Mouse (Mus musculus) forebrain, postnatal 0 days (tissue): ENCODE data around the gene Gpr22. TPM values are rescaled to one million over a fixed set of nuclear protein-coding genes. Genes with fewer than 3 reads are reported as not detected.

ENCODE experiments used
- ATAC-seq: fragments of 200-750 bp; cut with Nextera tagmentation; 2 replicates; pipeline ENCODE4 v1.8.0; 2017; ENCODE audit warnings: mild to moderate bottlenecking, moderate library complexity
- DNase-seq: peaks from one replicate; pipeline ENCODE4 v3.0.0-alpha.2; 2015
- H3K27ac ChIP-seq: fragments of 300-500 bp; sonication (generic); 2 replicates; pipeline ENCODE4 v1.5.1; 2014; ENCODE audit warnings: low read depth, mild to moderate bottlenecking, antibody characterized with exemption, low read length, moderate library complexity, mixed read lengths
- H3K27me3 ChIP-seq: fragments of 300-500 bp; sonication (generic); 2 replicates; pipeline ENCODE4 v1.6.1; 2014; ENCODE audit warnings: mild to moderate bottlenecking, low read length, mixed read lengths; ENCODE audit not compliant: insufficient read depth
- H3K36me3 ChIP-seq: fragments of 300-500 bp; sonication (generic); 2 replicates; pipeline ENCODE4 v1.6.1; 2014; ENCODE audit warnings: mild to moderate bottlenecking, moderate library complexity; ENCODE audit not compliant: insufficient read depth
- H3K4me1 ChIP-seq: fragments of 300-500 bp; sonication (generic); 2 replicates; pipeline ENCODE4 v1.6.1; 2014; ENCODE audit warnings: antibody characterized with exemption; ENCODE audit not compliant: insufficient read depth
- H3K4me2 ChIP-seq: fragments of 300-500 bp; sonication (generic); 2 replicates; pipeline ENCODE4 v1.6.1; 2014; ENCODE audit warnings: low read depth, mild to moderate bottlenecking, moderate library complexity
- H3K4me3 ChIP-seq: fragments of 300-500 bp; sonication (generic); 2 replicates; pipeline ENCODE4 v1.5.1; 2014; ENCODE audit warnings: low read depth, low read length, mixed read lengths
- H3K9ac ChIP-seq: fragments of 300-500 bp; sonication (generic); 2 replicates; pipeline ENCODE4 v1.6.1; 2014; ENCODE audit warnings: mild to moderate bottlenecking
- H3K9me3 ChIP-seq: fragments of 300-500 bp; sonication (generic); 2 replicates; pipeline ENCODE4 v1.6.1; 2016; ENCODE audit warnings: low read length
- CTCF ChIP-seq: sonication (generic); IDR thresholded peaks from 2 replicates; pipeline ENCODE4 v1.5.1; 2016; ENCODE audit warnings: antibody characterized with exemption, control low read depth, low read depth
- WGBS: fragments of 180-500 bp; shearing (Covaris S2); extraction: QIAGEN DNeasy Blood & Tissue Kit; methylation state at CpG from one replicate; pipeline ENCODE4 v1.1.7; 2014; 5-methylcytosine and 5-hydroxymethylcytosine counted together
- polyA plus RNA-seq: library from polyadenylated mRNA; unstranded; fragments of >200 nt; fragmentation: Nextera tagmentation; extraction: Ambion mirVana; gene quantifications from 2 replicates; pipeline ENCODE4 v1.2.1, GENCODE M21; 2015
- total RNA-seq: library from RNA; depleted of rRNA; stranded (reverse); fragments of >200 nt; gene quantifications from 2 replicates; pipeline ENCODE4 v1.2.3, GENCODE M21; 2014

Gpr22 gene
- total and polyA plus RNA-seq, 2 experiments from 2014 or later, result 13.3 to 17.2 TPM

- Histone ChIP-seq H3K4me3 (no peak overlapping the region), H3K4me1 (no peaks in the 10 kb centered on the region), H3K36me3 (no peaks in the 10 kb centered on the region), H3K27ac (no peak overlapping the region), H3K9ac (no peak overlapping the region), H3K27me3 (no peaks in the 10 kb centered on the region), H3K9me3 (no peaks in the 10 kb centered on the region), H3K4me2 (peak overlapping the region; percentile 3; the same call in 1 of the 2 replicates)
- DNase-seq, result peak; percentile 7
- no peak for TF ChIP-seq CTCF
- ATAC-seq, result no peak
- 78% methylated on average over 6 of the region's 6 CpGs for WGBS
Measured at GRCm38 (mm10) chr12:31709665-31710064, 4.1 kb downstream of the Gpr22 start.

- no peak overlapping the region for H3K4me3 ChIP-seq
- H3K36me3 ChIP-seq, result no peaks in the 10 kb centered on the region
- no peak overlapping the region for H3K4me2 ChIP-seq
- no peak overlapping the region for H3K27ac ChIP-seq
- TF ChIP-seq CTCF, result no peak
- WGBS, result 59% methylated on average over 1 of the region's 1 CpGs
- no peak overlapping the region for H3K9ac ChIP-seq
- no peaks in the 10 kb centered on the region for H3K4me1 ChIP-seq
- no peaks in the 10 kb centered on the region for H3K9me3 ChIP-seq
- no peak for ATAC-seq
- no peaks in the 10 kb centered on the region for H3K27me3 ChIP-seq
- no peak for DNase-seq
Measured at GRCm38 (mm10) chr12:31707531-31707930, 6.2 kb downstream of the Gpr22 start.

DNA sequence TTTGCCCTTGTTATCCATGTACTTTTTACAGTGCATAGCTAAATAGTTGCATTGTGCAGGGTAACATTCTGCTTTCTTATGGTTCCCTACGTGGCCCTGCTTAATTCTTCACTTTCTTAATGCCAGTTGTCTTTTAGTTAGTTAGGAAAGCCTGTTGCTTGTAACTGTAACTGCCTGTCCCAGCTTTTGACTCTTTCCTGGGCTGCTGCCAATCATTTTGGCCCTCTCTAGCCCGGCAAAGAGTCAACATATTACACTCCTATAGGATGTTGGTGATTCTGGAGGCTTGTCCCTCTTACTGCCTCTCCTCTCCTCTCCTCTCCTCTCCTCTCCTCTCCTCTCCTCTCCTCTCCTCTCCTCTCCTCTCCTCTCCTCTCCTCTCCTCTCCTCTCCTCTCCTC lies 7.6 kb downstream of the Gpr22 start:
- Histone ChIP-seq H3K27me3 (no peaks in the 10 kb centered on the region), H3K4me2 (no peak overlapping the region), H3K9ac (no peak overlapping the region), H3K36me3 (no peaks in the 10 kb centered on the region), H3K27ac (no peak overlapping the region), H3K9me3 (no peaks in the 10 kb centered on the region), H3K4me3 (no peak overlapping the region), H3K4me1 (no peaks in the 10 kb centered on the region)
- WGBS, result 49% methylated on average over 2 of the region's 2 CpGs
- no peak for ATAC-seq
- no peak for DNase-seq
- TF ChIP-seq CTCF, result no peak

- 83% methylated on average over 6 of the region's 6 CpGs for WGBS
- Histone ChIP-seq H3K4me1 (no peaks in the 10 kb centered on the region), H3K9ac (no peak overlapping the region), H3K9me3 (no peaks in the 10 kb centered on the region), H3K27ac (no peak overlapping the region), H3K27me3 (no peaks in the 10 kb centered on the region), H3K36me3 (no peaks in the 10 kb centered on the region), H3K4me2 (no peak overlapping the region), H3K4me3 (no peak overlapping the region)
- ATAC-seq (no peak), DNase-seq (no peak)
- peak; percentile 30 for TF ChIP-seq CTCF
Measured at GRCm38 (mm10) chr12:31703904-31704303, 9.8 kb downstream of the Gpr22 start.

DNA sequence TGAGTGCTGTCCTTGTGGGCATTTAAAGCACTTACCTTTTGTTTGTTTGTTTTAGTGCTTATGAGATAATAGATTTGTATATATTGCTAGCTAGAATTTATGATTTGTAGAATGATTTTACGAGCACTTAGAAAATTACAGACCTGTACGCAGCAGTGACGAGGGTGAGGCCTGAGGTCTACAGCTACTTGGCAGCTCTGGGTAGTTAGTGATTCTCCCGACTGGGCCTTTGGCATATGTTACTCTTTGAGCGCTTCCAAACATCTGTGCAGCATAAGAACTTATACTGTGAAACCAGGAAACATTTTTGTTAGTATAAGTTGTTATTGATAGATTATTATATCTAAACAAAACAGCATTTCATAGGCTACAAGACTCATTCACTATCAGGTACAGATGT lies 12.3 kb downstream of the Gpr22 start:
- 69% methylated on average over 5 of the region's 5 CpGs for WGBS
- Histone ChIP-seq H3K27me3 (no peaks in the 10 kb centered on the region), H3K9me3 (no peaks in the 10 kb centered on the region), H3K4me1 (no peaks in the 10 kb centered on the region), H3K9ac (no peak overlapping the region), H3K4me3 (no peak overlapping the region), H3K4me2 (no peak overlapping the region), H3K27ac (no peak overlapping the region), H3K36me3 (peaks cover 5% of the 10 kb centered on the region; the same call in 1 of the 2 replicates)
- ATAC-seq (no peak), DNase-seq (no peak)
- no peak for TF ChIP-seq CTCF

DNA sequence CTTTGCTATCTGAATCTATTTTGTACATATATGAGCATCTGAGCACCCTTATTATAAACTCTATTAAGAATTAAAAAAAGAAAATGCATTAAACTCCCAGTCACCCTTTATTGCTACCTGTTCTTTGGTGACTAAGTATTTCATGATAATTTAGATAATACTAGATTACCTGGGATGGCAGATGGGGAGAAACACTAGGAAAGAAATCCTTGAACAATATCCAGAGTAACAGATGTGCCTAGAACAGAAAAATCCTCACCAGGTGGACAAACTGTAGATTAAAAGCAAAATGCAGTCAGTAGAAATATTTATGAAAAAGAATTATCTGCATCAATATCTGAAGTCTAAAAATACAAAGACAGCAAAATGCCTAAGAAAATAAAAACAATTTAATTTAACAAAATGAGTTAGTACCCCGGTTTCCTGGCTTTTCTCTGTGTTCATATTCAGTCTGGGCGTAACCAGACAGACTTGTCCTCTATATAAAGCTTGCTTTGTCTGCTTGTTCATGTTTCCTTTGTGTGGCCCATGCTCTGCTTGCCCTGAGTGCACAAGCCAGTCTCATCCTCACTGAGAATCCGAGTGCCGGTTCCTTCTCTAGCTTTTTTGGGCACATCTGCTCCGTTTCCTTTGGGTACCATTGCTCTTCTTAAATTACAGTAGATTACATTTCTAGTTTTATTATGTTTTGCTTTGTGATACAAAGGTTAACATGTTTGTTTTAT lies 13.0 kb downstream of the Gpr22 start:
- Histone ChIP-seq H3K36me3 (peaks cover 5% of the 10 kb centered on the region; the same call in 1 of the 2 replicates), H3K9me3 (no peaks in the 10 kb centered on the region), H3K4me2 (no peak overlapping the region), H3K4me3 (no peak overlapping the region), H3K27me3 (no peaks in the 10 kb centered on the region), H3K9ac (no peak overlapping the region), H3K27ac (no peak overlapping the region), H3K4me1 (no peaks in the 10 kb centered on the region)
- WGBS, result 68% methylated on average over 5 of the region's 5 CpGs
- ATAC-seq (no peak), DNase-seq (no peak)
- no peak for TF ChIP-seq CTCF

- WGBS, result 96% methylated on average over 1 of the region's 1 CpGs
- Histone ChIP-seq H3K4me3 (no peak overlapping the region), H3K9me3 (no peaks in the 10 kb centered on the region), H3K9ac (no peak overlapping the region), H3K4me2 (no peak overlapping the region), H3K36me3 (peaks cover 5% of the 10 kb centered on the region; the same call in 1 of the 2 replicates), H3K27me3 (no peaks in the 10 kb centered on the region), H3K4me1 (no peaks in the 10 kb centered on the region), H3K27ac (no peak overlapping the region)
- no peak for DNase-seq
- no peak for ATAC-seq
- no peak for TF ChIP-seq CTCF
Measured at GRCm38 (mm10) chr12:31693278-31693677, 20.5 kb downstream of the Gpr22 start.
